Mouse (Mus musculus): ENCODE results near the gene Psmg1. TPM values are rescaled to one million over a fixed set of nuclear protein-coding genes. Genes with fewer than 3 reads are reported as not detected.

The Psmg1 gene
- 34.6 TPM for polyA plus RNA-seq (2014; fragmentation: Illumina TruSeq; extraction: RNeasy Lipid Tissue Mini Kit (QIAGEN cat#74804); ENCODE audit: low read depth, low replicate concordance)

DNA sequence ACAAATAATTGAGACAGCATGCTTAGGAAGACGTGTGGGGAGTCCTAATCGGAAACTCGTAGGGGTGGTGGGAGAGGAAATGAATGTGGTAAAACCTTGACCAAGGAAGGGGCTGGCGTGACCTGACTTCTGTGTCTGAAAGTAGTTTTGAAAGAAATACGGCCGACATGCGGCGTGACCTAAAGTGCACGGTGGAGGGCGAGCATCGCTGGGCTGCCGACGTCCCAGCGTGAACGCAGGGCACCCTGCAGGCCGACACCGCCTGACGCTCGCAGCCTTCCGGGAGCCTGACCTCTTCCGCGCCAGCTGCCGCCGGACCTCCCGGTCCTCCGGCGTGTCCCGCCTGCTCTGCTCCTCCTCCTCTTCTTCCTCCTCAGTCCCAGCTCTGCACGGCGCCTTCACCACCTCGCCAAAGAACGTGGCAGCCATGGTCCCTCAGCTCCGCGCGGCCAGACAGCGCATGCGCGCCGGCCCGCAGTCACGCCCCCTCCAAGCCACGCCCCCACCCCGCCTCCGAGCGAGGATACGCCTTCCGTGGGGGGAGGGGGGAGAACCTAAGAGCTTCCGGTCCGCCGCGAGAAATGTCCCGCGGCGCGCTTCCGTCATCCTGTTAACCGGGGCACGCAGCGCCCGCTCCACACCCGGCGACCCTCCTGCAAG lies at the start of gene Psmg1:
Gene Psmg1 (minus strand): TSS at position 499 of the 660 bp plus-strand sequence.

Other genes starting within 250 kb of the Psmg1 start
- 40.2 TPM for gene Brwd1, start 91.6 kb upstream of the Psmg1 start, polyA plus RNA-seq (2014; fragmentation: Illumina TruSeq; extraction: RNeasy Lipid Tissue Mini Kit (QIAGEN cat#74804); ENCODE audit: low read depth, low replicate concordance)
- 171 TPM for gene Hmgn1, start 136.8 kb upstream of the Psmg1 start, polyA plus RNA-seq (2014; fragmentation: Illumina TruSeq; extraction: RNeasy Lipid Tissue Mini Kit (QIAGEN cat#74804); ENCODE audit: low read depth, low replicate concordance)
- 12.8 TPM for gene Wrb, start 154.4 kb upstream of the Psmg1 start, polyA plus RNA-seq (2014; fragmentation: Illumina TruSeq; extraction: RNeasy Lipid Tissue Mini Kit (QIAGEN cat#74804); ENCODE audit: low read depth, low replicate concordance)
- gene Lca5l, start 201.3 kb upstream of the Psmg1 start, polyA plus RNA-seq (2014; fragmentation: Illumina TruSeq; extraction: RNeasy Lipid Tissue Mini Kit (QIAGEN cat#74804); ENCODE audit: low read depth, low replicate concordance), result 0.53 TPM
- 4.6 TPM for gene Sh3bgr, start 209.5 kb upstream of the Psmg1 start, polyA plus RNA-seq (2014; fragmentation: Illumina TruSeq; extraction: RNeasy Lipid Tissue Mini Kit (QIAGEN cat#74804); ENCODE audit: low read depth, low replicate concordance)
- gene B3galt5, start 244.8 kb upstream of the Psmg1 start, polyA plus RNA-seq (2014; fragmentation: Illumina TruSeq; extraction: RNeasy Lipid Tissue Mini Kit (QIAGEN cat#74804); ENCODE audit: low read depth, low replicate concordance), result 26.8 TPM

All from kidney, adult 10 weeks (tissue).